Mouse (Mus musculus): ENCODE data around the gene Col9a1.
A peak's percentile ranks its signal among the peaks of the same experiment; 100 is the strongest.

Col9a1 gene

GRCm38 (mm10) chr1:24222231-24222630, 44.8 kb downstream of the Col9a1 start:
- DNase-seq (ENCODE audit: low read depth, low spot score): no peak

- DNase-seq (ENCODE audit: low read depth, low spot score): no peak
Observed at GRCm38 (mm10) chr1:24222981-24223612, 45.7 kb downstream of the Col9a1 start.

GRCm38 (mm10) chr1:24225825-24226526, 48.6 kb downstream of the Col9a1 start:
- DNase-seq (ENCODE audit: low read depth, low spot score): peak; percentile 29

GRCm38 (mm10) chr1:24226941-24227711, 49.7 kb downstream of the Col9a1 start:
- DNase-seq (ENCODE audit: low read depth, low spot score): no peak

GRCm38 (mm10) chr1:24229552-24229951, 52.1 kb downstream of the Col9a1 start:
- no peak for DNase-seq (ENCODE audit: low read depth, low spot score)

GRCm38 (mm10) chr1:24230428-24230827, 53.0 kb downstream of the Col9a1 start:
- no peak for DNase-seq (ENCODE audit: low read depth, low spot score)

- DNase-seq (ENCODE audit: low read depth, low spot score): no peak
Observed at GRCm38 (mm10) chr1:24231504-24232270, 54.3 kb downstream of the Col9a1 start.

GRCm38 (mm10) chr1:24236330-24236729, 58.9 kb downstream of the Col9a1 start:
- DNase-seq (ENCODE audit: low read depth, low spot score): no peak

- no peak for DNase-seq (ENCODE audit: low read depth, low spot score)
Observed at GRCm38 (mm10) chr1:24240039-24240691, 62.8 kb downstream of the Col9a1 start.

- no peak for DNase-seq (ENCODE audit: low read depth, low spot score)
Observed at GRCm38 (mm10) chr1:24244931-24245330, 67.5 kb downstream of the Col9a1 start.

GRCm38 (mm10) chr1:24245700-24246375, 68.4 kb downstream of the Col9a1 start:
- no peak for DNase-seq (ENCODE audit: low read depth, low spot score)

- peak; percentile 28 for DNase-seq (ENCODE audit: low read depth, low spot score)
Observed at GRCm38 (mm10) chr1:24248294-24249104, 71.1 kb downstream of the Col9a1 start.

GRCm38 (mm10) chr1:24249105-24249664, 71.8 kb downstream of the Col9a1 start:
- DNase-seq (ENCODE audit: low read depth, low spot score): peak; percentile 42

- no peak for DNase-seq (ENCODE audit: low read depth, low spot score)
Observed at GRCm38 (mm10) chr1:24257961-24258360, 80.6 kb downstream of the Col9a1 start.

- DNase-seq (ENCODE audit: low read depth, low spot score): no peak
Observed at GRCm38 (mm10) chr1:24259419-24259818, 82.0 kb downstream of the Col9a1 start.

- DNase-seq (ENCODE audit: low read depth, low spot score): no peak
Observed at GRCm38 (mm10) chr1:24261181-24261580, 83.8 kb downstream of the Col9a1 start.

- DNase-seq (ENCODE audit: low read depth, low spot score): no peak
Observed at GRCm38 (mm10) chr1:24267022-24267421, 89.6 kb downstream of the Col9a1 start.

- no peak for DNase-seq (ENCODE audit: low read depth, low spot score)
Observed at GRCm38 (mm10) chr1:24286360-24286759, 109.0 kb downstream of the Col9a1 start.

- no peak for DNase-seq (ENCODE audit: low read depth, low spot score)
Observed at GRCm38 (mm10) chr1:24292515-24292914, 115.1 kb downstream of the Col9a1 start.
